Mouse (Mus musculus) forebrain, embryonic 14.5 days (tissue): Measurements from ENCODE around the gene H2-Eb2. TPM values are rescaled to one million over a fixed set of nuclear protein-coding genes. Genes with fewer than 3 reads are reported as not detected.

Experiments used
- ATAC-seq: fragments of 200-750 bp; cut with Nextera tagmentation; 2 replicates; pipeline ENCODE4 v1.8.0; 2017; ENCODE audit warnings: mild to moderate bottlenecking, moderate library complexity
- DNase-seq: peaks from one replicate; pipeline ENCODE4 v3.0.0-alpha.2; 2015; ENCODE audit warnings: low spot score
- H3K27ac ChIP-seq: fragments of 300-500 bp; sonication (generic); 2 replicates; pipeline ENCODE4 v1.5.1; 2014; ENCODE audit warnings: low read depth, mild to moderate bottlenecking, control low read depth, low read length, moderate library complexity
- H3K27me3 ChIP-seq: fragments of 300-500 bp; sonication (generic); replicated peaks from 2 replicates; pipeline ENCODE4 v1.6.1; 2014; ENCODE audit warnings: low read length, control low read depth, mixed read lengths; ENCODE audit not compliant: control insufficient read depth, insufficient read depth
- H3K36me3 ChIP-seq: fragments of 300-500 bp; sonication (generic); 2 replicates; pipeline ENCODE4 v1.6.1; 2014; ENCODE audit warnings: low read length, control low read depth; ENCODE audit not compliant: control insufficient read depth, insufficient read depth
- H3K4me1 ChIP-seq: fragments of 300-500 bp; sonication (generic); 2 replicates; pipeline ENCODE4 v1.6.1; 2014; ENCODE audit warnings: antibody characterized with exemption, low read length, control low read depth; ENCODE audit not compliant: control insufficient read depth, insufficient read depth
- H3K4me2 ChIP-seq: fragments of 300-500 bp; sonication (generic); 2 replicates; pipeline ENCODE4 v1.6.1; 2014; ENCODE audit warnings: mild to moderate bottlenecking, control low read depth, low read length
- H3K4me3 ChIP-seq: fragments of 300-500 bp; sonication (generic); 2 replicates; pipeline ENCODE4 v1.5.1; 2014; ENCODE audit warnings: low read depth, low read length, control low read depth
- H3K9ac ChIP-seq: fragments of 300-500 bp; sonication (generic); 2 replicates; pipeline ENCODE4 v1.6.1; 2014; ENCODE audit warnings: mild to moderate bottlenecking, low read length, control low read depth, moderate library complexity
- H3K9me3 ChIP-seq: fragments of 300-500 bp; sonication (generic); replicated peaks from 2 replicates; pipeline ENCODE4 v1.6.1; 2016; ENCODE audit warnings: low read length, control low read depth, mixed read lengths; ENCODE audit not compliant: control insufficient read depth
- WGBS: fragments of 180-500 bp; shearing (Covaris S2); extraction: QIAGEN DNeasy Blood & Tissue Kit; methylation state at CpG from one replicate; pipeline ENCODE4 v1.1.7; 2014; 5-methylcytosine and 5-hydroxymethylcytosine counted together
- polyA plus RNA-seq: library from polyadenylated mRNA; unstranded; fragments of >200 nt; fragmentation: Nextera tagmentation; extraction: Ambion mirVana; gene quantifications from 2 replicates; pipeline ENCODE4 v1.2.1, GENCODE M21; 2014

The H2-Eb2 gene
- polyA plus RNA-seq, 1 experiment from 2014 or later, result not detected

- Histone ChIP-seq H3K9me3 (no peaks in the 10 kb centered on the region), H3K9ac (no peak overlapping the region), H3K27ac (no peak overlapping the region), H3K36me3 (no peaks in the 10 kb centered on the region), H3K4me2 (no peak overlapping the region), H3K27me3 (no peaks in the 10 kb centered on the region), H3K4me1 (no peaks in the 10 kb centered on the region), H3K4me3 (no peak overlapping the region)
- DNase-seq (no peak), ATAC-seq (no peak)
- 88% methylated on average over 2 of the region's 2 CpGs for WGBS
Measured at GRCm38 (mm10) chr17:34378716-34379115, 53.3 kb downstream of the H2-Eb2 start.

- 82% methylated on average over 7 of the region's 7 CpGs for WGBS
- Histone ChIP-seq H3K9me3 (no peaks in the 10 kb centered on the region), H3K9ac (no peak overlapping the region), H3K27me3 (no peaks in the 10 kb centered on the region), H3K27ac (no peak overlapping the region), H3K4me2 (no peak overlapping the region), H3K4me1 (no peaks in the 10 kb centered on the region), H3K4me3 (no peak overlapping the region), H3K36me3 (no peaks in the 10 kb centered on the region)
- ATAC-seq (no peak), DNase-seq (no peak)
Measured at GRCm38 (mm10) chr17:34379451-34379850, 54.0 kb downstream of the H2-Eb2 start.

- Histone ChIP-seq H3K4me2 (no peak overlapping the region), H3K9ac (no peak overlapping the region), H3K36me3 (no peaks in the 10 kb centered on the region), H3K4me1 (no peaks in the 10 kb centered on the region), H3K27me3 (no peaks in the 10 kb centered on the region), H3K27ac (no peak overlapping the region), H3K4me3 (no peak overlapping the region), H3K9me3 (no peaks in the 10 kb centered on the region)
- WGBS, result 64% methylated on average over 11 of the region's 11 CpGs
- ATAC-seq (no peak), DNase-seq (no peak)
Measured at GRCm38 (mm10) chr17:34381876-34382275, 56.4 kb downstream of the H2-Eb2 start.

- Histone ChIP-seq H3K4me2 (no peak overlapping the region), H3K9ac (no peak overlapping the region), H3K4me3 (no peak overlapping the region), H3K27me3 (no peaks in the 10 kb centered on the region), H3K4me1 (no peaks in the 10 kb centered on the region), H3K27ac (no peak overlapping the region), H3K9me3 (no peaks in the 10 kb centered on the region), H3K36me3 (no peaks in the 10 kb centered on the region)
- 70% methylated on average over 7 of the region's 7 CpGs for WGBS
- no peak for ATAC-seq
- DNase-seq, result no peak
Measured at GRCm38 (mm10) chr17:34383212-34383611, 57.7 kb downstream of the H2-Eb2 start.

- Histone ChIP-seq H3K27me3 (no peaks in the 10 kb centered on the region), H3K4me2 (no peak overlapping the region), H3K4me3 (no peak overlapping the region), H3K9me3 (no peaks in the 10 kb centered on the region), H3K4me1 (no peaks in the 10 kb centered on the region), H3K36me3 (no peaks in the 10 kb centered on the region), H3K9ac (no peak overlapping the region), H3K27ac (no peak overlapping the region)
- ATAC-seq (no peak), DNase-seq (no peak)
- 72% methylated on average over 3 of the region's 3 CpGs for WGBS
Measured at GRCm38 (mm10) chr17:34384699-34385098, 59.2 kb downstream of the H2-Eb2 start.

GRCm38 (mm10) chr17:34386656-34387055, 61.2 kb downstream of the H2-Eb2 start:
- Histone ChIP-seq H3K4me2 (no peak overlapping the region), H3K27ac (no peak overlapping the region), H3K4me3 (no peak overlapping the region), H3K4me1 (no peaks in the 10 kb centered on the region), H3K9me3 (no peaks in the 10 kb centered on the region), H3K27me3 (0 out of 2 replicates have a peak, but pooled peaks cover 2% of the 10 kb centered on the region), H3K36me3 (no peaks in the 10 kb centered on the region), H3K9ac (no peak overlapping the region)
- 74% methylated on average over 2 of the region's 2 CpGs for whole genome bisulfite sequencing
- ATAC-seq (no peak), DNase-seq (no peak)

- no peaks in the 10 kb centered on the region for H3K36me3 ChIP-seq
- no peak overlapping the region for H3K27ac ChIP-seq
- no peak overlapping the region for H3K9ac ChIP-seq
- H3K4me3 ChIP-seq, result no peak overlapping the region
- H3K9me3 ChIP-seq, result no peaks in the 10 kb centered on the region
- 32% methylated on average over 4 of the region's 4 CpGs for whole genome bisulfite sequencing
- no peak for ATAC-seq
- DNase-seq, result peak; percentile 49
- H3K4me1 ChIP-seq, result no peaks in the 10 kb centered on the region
- no peak overlapping the region for H3K4me2 ChIP-seq
- H3K27me3 ChIP-seq, result 0 out of 2 replicates have a peak, but pooled peaks cover 2% of the 10 kb centered on the region
Measured at GRCm38 (mm10) chr17:34388513-34388912, 63.0 kb downstream of the H2-Eb2 start.

Other genes with a start within 250 kb of the H2-Eb2 start
- 0.22 TPM in 1 of 2 replicates, not detected in the other for gene H2-Oa, start 233.3 kb upstream of the H2-Eb2 start, polyA plus RNA-seq
- gene H2-DMa, start 206.1 kb upstream of the H2-Eb2 start, polyA plus RNA-seq, result 11.0 and 11.6 TPM in 2 replicates
- 118 and 137 TPM in 2 replicates for gene Brd2, start 203.0 kb upstream of the H2-Eb2 start, polyA plus RNA-seq
- 0.18 and 0.36 TPM in 2 replicates for gene H2-DMb2, start 182.4 kb upstream of the H2-Eb2 start, polyA plus RNA-seq
- gene H2-DMb1, start 172.6 kb upstream of the H2-Eb2 start, polyA plus RNA-seq, result 0.66 and 1.2 TPM in 2 replicates
- gene Tap1, start 138.1 kb upstream of the H2-Eb2 start, polyA plus RNA-seq, result 1.1 and 1.2 TPM in 2 replicates
- gene Psmb9, start 137.9 kb upstream of the H2-Eb2 start, polyA plus RNA-seq, result 0.58 and 1.0 TPM in 2 replicates
- gene Psmb8, start 127.9 kb upstream of the H2-Eb2 start, polyA plus RNA-seq, result 1.8 and 2.7 TPM in 2 replicates
- 0.28 and 0.61 TPM in 2 replicates for gene Tap2, start 122.1 kb upstream of the H2-Eb2 start, polyA plus RNA-seq
- gene H2-Ob, start 86.8 kb upstream of the H2-Eb2 start, polyA plus RNA-seq, result 0.18 TPM in 1 of 2 replicates, not detected in the other
- 1.4 and 2.1 TPM in 2 replicates for gene H2-Ab1, start 68.0 kb upstream of the H2-Eb2 start, polyA plus RNA-seq
- 0.25 and 0.27 TPM in 2 replicates for gene H2-Aa, start 37.8 kb upstream of the H2-Eb2 start, polyA plus RNA-seq
- gene H2-Eb1, start 19.8 kb upstream of the H2-Eb2 start, polyA plus RNA-seq, result 0.85 and 1.4 TPM in 2 replicates
- gene Btnl2, start 29.2 kb downstream of the H2-Eb2 start, polyA plus RNA-seq, result not detected in 2 replicates
- gene Btnl1, start 51.5 kb downstream of the H2-Eb2 start, polyA plus RNA-seq, result not detected in 2 replicates
- 3.7 and 4.2 TPM in 2 replicates for gene BC051142, start 73.2 kb downstream of the H2-Eb2 start, polyA plus RNA-seq
- not detected in 2 replicates for gene Btnl4, start 151.7 kb downstream of the H2-Eb2 start, polyA plus RNA-seq
- not detected in 2 replicates for gene Btnl6, start 191.7 kb downstream of the H2-Eb2 start, polyA plus RNA-seq
- gene Notch4, start 238.6 kb downstream of the H2-Eb2 start, polyA plus RNA-seq, result 4.1 and 6.0 TPM in 2 replicates